Mouse (Mus musculus): Measurements from ENCODE around the gene Slc25a33.
A peak's percentile ranks its signal among the peaks of the same experiment; 100 is the strongest.
"Not testable (repeated sequence)": the region's sequence is repeated elsewhere in the genome, so short reads cannot be mapped to it uniquely, and the experiment has no call there.

Slc25a33 gene

DNA sequence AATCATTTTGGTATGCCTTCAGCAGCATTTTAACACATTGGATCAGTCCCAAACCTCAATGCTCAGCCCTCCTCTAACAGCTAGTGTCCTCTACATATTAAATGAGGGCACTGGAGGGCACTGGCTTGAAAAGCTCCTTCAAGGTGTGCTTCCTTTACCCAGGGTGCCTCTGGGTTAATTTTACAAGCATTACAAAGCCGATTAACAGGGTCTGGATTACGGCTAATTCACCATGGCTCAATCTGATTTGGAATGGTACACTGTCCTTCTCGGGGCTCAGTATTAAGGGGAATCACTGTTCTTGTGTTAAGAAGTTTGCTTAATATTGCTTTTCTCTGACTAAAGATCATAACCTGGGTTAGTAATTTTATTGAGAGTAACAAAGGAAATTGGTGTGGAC, 21.2 kb downstream of the Slc25a33 start:
- DNase-seq = no peak

DNA sequence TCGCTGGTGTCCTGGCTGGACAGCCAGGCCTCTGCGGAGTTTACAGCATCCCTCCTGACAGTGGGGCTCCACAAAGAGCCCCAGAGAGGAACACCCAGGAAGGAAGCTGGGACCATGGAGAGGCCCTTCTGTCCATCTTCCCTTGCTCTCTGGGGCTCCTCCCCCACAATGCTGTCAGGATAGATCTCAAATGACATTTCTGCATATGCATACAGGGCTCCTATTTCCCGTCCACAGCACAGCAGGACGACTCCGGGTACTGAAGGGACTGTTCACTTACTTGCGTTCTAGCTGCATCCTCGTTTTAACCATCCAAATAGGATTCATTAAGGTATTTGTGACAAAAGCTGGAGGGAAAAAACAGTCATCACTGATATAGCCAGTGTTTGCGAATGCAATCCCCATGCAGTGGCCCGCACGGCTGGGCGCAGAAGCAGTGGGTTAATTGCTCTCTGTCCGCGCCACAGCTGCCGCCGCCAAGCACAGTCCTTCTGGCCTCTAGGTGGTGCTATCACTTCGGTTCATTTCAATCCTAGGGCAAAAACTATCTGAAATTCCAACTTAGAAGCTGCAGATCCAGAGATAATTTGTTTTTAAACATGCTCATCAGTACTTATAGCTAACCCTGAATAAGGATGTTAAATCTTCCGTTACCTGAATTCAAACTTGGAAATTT, 21.8 kb downstream of the Slc25a33 start:
- DNase-seq = peak; percentile 53 to 55

DNA sequence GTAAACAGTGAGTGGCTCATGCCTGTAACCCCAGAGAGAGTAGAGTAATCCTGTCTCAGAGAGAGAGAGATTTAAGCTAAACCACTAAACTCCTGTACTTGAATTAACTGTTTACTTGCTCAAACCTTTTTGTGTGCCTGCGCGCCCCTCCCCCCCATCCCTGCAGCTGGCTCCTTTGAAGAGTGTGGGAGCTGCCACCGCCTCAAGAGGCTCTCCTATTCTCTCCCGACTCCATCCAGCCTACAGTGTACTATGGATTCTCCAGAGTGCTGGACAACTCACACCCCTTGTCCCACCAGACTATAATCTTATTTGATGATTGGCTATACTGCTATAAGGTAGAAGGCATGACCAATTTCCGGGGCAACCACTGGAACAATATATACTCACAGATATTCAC, 23.4 kb downstream of the Slc25a33 start:
- no peak for DNase-seq

DNA sequence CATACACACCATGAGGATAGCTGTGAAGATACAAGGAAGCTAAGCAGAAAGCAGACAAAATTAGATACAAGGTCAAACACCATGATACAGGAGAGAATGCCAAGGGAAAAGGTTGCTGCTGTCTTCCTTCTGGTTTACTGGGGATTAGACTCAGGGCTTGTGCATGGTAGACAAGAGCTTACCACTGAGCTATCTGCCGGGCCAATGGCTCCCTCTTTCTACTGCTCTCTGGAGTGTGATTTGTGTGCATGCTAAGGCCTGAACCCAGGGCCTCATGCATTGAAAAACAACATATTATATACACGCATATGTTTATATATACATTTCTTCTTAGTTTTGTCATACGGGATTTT, 24.4 kb downstream of the Slc25a33 start:
- DNase-seq = not testable (repeated sequence)

DNA sequence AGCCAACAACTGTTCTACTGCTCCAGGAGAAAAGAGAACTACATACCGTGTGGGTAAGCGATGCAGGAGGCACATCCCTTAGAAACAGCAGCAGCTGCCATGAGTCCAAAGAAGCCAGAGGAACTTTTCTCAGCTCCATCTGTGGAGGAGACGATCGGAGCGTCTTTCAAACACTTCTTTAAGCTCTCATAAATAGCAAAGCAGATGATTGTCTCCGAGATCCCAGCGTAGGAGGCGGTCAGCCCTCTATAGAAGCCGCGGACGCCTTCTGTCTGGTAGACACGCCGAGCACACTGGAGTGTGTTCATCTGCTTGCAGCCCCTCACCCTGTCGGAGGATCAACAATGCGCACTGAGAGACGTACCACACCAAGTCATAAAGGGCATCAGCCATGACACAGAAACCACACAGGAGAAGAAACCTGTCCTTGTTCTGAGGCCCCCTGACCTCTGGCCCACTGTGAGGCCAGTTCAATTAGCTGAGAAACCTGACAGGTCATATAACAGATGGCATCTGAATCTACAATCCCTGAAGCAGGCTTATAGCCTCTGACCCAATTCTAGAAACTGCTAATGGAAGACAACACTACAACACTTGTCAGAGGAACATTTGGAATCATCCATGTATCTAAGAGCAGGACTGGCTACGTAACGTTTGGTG, 24.9 kb downstream of the Slc25a33 start:
- no peak for DNase-seq

DNA sequence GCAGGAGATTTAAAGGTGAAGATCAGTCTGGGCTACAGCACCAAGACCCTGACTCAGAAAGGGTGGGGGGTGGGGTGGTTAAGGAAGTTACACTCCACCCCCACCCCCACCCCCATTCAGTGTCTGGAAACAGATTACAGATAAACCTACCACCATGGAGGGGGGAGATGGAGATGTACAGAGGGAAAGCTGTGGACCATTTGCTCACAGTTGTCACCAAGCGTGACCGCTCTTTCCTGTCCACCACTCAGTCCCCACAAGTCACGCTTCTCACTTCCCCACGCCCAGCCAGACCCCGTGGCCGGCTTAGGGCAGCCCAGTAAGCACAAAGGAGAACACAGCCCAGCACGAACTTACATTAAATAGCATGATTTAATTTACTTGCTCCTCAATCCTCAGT, 30.0 kb downstream of the Slc25a33 start:
- DNase-seq = no peak

DNA sequence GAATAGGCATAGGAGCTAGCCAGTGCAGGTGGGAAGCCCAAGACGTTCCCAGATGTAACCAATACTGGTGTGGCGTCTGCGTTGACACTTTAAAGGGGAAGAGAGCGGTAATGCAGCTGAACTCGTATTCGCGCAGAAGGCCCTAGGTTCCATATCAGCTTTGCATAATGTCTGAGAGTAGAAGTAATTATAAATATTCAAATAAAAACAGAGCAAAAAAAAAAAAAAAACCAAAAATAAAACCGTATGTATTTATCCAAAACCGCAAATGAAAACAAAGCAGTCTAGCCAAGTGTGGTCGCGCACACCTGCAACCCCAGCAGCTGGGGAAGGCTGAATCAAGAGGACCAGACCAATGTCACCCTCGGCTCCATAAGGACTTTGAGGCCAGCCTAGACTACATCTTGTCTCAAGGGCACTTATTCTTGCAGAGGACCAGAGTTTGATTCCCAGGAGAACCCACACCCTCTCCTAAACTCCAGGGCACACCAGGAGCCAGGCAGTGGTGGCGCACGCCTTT, 32.0 kb downstream of the Slc25a33 start:
- DNase-seq = no peak

DNA sequence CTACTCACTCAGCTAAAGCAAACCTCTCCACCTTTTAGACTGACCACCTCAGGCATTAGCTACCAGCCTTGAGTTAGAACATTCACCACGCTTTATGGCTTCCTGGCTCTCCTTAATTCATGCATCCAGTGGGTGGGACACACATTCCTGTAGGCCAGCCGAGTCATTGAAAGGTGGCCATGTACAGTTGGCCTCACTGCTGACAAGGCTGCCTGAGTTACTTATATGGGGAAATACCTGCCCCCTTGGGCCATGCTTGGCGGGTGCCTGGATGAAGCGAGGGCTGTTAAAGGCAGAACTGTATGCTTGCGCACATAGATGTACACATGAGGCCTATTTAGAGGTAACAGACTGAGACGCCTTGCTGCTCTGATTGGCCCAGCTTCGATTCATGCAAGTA, 33.8 kb downstream of the Slc25a33 start:
- DNase-seq = no peak

DNA sequence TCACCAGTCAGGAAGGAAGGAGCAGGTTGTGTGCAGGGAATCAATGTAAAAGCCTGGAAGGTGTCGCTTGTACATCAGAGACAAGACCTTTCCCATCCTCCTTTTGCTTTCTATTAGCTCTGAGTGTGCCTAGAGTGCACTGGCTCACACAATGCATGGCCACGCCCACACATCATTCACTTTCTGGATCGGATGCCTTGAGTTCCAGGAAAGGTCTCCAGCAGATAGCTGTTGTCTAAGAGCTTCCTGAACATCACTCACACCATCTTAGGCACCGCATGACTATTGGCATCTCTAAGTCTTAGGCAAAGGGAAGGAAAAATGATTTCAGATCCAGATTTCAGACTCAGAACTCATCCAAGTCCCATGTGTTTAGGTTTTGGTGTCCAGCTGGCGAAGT, 34.6 kb downstream of the Slc25a33 start:
- DNase-seq = no peak

DNA sequence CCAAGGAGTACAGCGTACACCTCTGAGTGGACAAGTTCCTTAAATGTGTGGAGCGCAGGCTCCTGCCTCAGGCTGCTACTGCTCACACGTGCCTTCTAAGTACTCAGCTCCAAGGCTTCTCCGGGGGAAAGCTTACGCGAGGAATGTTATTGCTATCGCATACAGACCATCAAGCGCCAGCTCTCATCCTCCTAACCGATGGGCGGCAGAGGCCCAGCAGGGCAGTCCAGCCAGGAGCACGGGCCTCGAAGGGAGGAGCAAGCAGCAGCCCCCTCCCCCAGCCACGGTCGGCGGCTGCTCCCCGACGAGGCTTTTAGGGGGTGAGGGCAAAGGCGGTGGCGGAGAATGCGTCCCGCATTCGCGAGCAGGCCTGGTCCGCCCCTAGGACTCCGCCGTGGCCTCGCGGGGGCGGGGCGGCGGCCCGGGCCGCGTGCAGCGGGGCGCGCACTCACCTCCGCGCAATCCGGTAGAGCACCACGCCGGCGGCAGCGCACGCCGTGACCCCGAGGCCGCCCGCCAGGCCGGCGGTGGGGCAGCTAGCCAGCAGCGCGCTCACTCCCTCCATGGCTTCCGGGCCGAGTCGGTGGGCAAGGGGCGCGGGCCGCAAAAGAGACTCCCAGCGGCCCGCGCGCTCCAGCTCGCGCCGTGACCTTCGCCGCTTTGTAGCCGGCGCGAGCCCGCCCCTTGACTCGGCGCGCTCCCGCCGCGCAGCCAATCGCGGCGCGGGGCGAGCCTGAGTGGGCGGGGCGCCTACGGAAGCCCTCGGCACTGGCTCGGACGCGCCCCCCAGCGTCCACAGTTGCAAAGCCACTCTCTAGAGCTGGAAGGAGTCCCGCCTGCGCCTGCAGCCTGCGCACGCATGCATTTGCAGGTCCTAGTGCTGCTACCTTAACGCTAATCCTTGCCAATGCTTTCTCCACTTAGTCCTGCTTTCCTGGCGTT, 36.4 kb downstream of the Slc25a33 start, which contains the start of gene Tmem201:
Gene Tmem201, minus strand, starts transcription at position 662 of the 942 bp plus-strand sequence.
- peak; percentile 96 to 97 for DNase-seq

DNA sequence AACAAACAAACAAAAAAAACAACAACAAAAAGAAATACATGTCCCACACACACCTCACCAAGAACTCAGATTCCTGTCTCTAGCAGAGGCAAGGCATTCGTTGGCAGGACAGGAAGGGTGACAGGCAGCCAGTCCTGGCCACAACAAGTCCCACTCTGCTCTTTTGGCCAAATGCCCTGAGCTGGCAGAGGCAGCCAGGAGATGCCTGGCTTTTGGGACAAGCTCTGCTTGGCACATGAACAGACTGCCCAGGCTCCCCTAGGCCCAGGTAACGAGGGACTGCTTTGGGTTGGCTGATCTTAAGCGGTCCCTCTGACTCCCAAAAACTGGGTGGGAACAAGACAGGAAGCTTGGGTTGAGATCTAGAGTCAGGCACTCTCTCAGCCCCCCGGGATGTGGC, 37.5 kb downstream of the Slc25a33 start:
- DNase-seq = no peak

DNA sequence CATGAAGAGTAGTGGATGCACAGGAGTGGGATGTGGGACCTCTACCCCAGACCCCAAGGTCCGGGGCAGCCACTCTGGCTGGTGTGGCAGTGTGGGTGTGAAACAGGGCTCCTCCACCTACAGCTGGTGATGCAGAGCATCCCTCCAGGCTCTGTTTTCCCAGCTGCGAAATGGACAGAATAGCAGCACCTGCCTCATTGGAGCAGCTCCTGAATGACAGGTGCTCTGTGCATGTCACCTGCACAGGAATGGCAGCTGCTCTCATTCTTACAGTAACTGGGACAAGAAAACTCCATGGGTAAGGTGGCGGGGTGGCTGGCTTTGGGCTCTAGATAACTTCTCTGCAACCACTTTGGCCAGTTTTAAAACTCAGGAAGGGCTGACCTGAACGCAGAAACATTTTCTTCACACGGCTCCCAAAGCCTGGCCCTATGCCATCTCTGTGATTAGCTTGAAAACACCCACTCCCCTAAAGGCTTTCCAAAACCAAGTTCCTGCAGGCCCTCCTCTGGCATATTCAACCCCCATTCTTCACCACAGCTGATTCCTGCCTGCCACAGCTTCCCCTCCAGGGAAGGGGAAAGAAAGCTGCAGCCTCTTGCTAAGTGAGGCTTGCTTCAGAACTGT, 38.3 kb downstream of the Slc25a33 start:
- no peak for DNase-seq

DNA sequence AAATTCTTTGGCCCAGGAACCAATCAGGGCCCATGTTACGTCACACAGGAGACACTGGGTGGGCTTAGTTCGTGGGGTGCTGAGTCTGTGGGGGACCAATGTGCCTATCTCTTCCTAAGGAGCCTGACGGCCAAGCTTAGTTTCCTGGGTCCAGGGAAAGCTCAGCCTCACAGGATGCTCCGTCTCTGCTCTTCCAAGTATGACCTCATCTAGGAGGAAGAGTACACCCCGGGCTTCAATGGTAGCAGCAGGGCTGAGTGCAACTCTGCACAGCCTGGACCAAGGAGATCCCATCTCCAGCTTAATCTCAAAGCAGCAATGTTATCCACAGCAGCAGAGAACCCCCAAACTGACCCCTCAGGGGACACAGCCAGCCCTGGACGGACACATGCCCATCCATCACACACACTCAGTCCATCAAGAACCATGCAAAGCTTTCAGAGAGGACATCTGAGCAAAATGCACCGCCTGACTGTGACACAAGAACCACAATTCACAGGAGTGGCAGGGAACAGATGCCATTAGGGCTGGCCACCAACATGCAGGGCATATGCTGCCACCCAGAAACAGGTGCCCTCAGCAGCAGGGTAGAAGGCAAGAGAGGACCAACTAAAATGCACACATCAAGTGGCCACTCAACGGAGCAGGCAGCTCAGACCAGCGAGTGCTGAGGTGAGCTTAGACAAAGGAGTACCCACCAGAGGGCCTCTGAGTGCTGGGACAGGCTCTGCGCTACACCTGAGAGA, 39.2 kb downstream of the Slc25a33 start:
- DNase-seq = no peak

DNA sequence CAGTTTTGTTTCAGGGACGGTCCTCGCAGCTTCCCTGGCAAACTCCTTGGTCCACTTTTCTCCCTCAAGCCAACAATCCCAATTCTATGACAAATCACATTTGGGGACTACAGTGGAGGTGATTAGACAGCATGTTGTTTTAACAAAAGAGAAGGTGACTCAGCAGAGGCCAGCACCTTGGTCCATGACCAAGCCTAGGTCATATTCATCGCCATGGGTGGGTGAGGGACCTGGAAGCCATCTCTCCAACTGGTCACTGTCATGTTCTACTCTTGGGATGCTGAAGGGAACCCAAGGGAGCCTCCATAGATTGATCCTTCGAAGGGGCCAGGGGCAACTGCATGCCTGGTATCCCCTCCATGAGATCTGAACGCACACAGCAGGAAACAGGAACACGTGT, 39.8 kb downstream of the Slc25a33 start:
- DNase-seq = no peak

DNA sequence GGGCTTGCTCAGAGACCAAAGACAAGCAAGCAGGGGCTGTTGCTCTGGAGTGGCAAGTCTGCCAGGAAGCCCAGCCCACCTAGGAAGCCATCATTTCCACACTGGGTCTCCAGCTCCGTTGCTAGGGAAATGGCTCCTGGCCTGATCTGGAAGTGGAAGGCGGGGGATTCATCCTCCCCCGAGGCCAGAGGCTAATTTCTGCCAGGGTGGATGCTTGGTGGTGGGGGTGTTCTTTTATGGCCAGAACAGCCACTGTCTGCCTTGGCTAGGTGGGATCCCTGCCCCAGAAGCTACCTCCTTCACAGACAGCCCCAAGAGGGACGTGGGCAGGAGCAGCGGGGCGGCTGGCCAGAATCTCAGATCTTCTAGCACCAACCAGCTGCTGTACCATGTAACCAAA, 40.3 kb downstream of the Slc25a33 start:
- no peak for DNase-seq

DNA sequence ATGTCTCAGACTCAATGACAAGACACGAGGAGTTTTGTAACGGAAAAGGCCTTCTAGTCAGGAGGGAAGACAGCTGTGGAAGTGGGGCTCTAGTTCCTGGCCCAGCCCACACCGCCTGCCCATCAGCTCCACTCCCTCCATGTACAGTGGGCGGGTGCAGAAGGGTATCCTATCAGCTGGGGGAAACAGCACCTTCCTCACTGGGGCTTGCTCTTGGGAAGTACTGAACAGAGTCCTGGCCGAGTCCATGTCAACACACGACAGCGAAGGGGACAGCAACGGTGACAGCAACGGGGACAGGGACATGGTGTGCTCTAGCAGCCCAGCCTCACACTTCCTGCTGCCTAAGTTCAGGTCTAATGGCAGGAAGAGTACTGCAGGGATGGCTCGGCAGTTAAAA, 41.3 kb downstream of the Slc25a33 start:
- DNase-seq = no peak

DNA sequence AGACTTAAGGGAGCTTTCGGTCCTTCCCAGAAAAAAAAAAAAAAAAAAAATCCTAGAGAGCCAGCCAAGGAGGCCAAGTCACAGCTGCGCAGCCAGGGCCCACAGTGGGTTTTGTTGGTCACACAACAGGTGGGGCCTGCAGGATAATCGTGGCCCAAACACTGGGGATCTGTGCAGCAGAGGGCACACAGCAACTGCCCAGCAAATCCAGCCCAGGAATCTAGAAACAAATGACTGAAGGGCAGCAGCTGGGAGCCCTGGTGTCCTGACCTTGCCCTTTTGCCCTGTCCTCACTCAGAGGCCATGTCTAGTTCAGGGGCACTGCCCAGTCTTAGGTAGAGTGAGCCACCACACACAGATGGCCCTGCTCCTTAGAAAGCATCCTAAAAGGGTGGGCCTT, 41.8 kb downstream of the Slc25a33 start:
- DNase-seq = no peak

DNA sequence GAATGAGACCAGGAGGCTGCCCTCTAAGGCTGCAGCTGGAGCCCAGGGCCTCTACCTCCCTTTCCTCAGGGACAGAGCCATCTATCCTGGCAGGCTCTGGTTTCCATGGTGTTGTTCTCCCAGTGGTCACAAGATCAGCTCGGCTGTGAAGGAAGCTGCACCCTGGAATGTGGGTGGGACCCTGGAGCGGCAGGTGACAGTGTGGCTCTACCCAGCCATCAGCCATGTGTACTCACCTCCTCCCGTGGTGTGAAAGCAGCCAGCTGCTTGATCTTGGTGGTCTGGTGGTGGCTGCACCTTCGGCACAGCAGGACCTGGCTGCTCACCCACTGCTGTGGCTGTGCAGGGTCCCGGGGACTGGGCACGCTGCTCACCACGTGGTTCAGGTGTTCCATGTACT, 43.2 kb downstream of the Slc25a33 start:
- DNase-seq = no peak

DNA sequence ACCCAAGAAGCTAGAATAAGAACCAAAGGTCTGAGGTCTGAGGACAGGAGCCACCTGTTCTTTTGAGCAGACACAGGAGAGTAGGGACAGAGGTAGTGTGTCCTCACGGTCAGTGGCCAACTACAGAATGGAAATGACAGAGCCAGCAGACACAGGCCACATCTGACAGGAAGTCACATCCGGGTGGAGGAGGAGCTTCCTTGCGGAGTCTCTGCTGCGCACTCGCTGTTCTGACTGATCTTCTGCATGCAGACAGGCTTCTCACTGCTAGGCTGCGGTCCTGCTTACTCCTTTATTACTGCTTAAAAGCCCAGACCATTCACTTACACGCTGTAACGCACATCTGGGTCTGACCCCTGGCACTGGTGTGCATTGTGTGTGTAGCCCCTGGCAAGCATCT, 45.3 kb downstream of the Slc25a33 start:
- no peak for DNase-seq

DNA sequence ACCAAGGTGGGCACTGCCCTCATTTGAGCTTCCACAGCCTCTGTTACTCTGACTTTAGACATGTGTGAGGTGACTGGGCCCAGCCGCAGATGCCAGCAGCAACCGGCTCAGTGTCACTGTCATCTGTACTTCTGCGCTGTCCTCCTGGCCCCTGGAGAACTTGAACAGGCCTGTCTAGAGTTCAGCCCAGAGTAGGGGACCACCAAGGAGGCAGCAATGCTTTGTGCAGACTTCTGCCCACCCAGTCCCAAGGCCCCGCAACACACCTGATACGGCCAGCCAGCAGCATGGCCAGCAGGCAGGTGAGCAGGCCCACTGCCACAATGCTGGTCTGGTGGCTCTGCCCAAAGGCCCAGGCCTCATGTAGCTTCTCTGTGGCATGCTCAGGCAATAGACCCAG, 46.4 kb downstream of the Slc25a33 start:
- no peak for DNase-seq

DNA sequence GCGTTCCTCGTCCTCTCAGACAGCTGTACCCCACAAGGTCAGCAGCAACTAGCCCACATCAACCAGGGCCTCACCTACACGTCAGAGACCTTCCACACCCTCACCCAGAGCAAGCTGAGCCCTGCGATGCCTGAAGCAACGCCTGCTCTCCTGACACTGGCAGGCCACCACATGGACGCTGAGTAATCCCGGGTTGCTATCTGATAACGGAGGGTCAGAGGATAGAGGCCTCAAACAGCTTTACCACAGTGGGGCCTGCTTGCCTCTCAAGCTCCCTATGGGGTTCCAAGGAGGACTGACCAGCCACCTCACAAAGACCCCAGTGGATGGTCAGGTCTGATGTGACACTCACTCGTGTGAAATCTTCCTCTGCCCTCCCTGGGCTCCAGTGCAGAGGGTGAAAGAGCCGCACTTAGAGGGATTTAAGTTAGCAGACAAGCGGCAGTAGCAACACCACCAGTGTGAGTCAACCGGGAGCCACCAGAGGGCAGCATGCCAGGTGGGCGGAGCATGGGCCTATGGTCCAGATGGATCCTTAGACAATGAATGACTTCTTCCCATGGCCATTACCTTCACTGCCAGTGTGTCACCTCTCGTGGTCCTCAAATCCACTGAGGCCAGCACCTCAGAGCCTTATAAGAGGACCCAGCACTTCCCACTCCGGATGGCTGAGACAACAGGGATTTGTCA, 48.3 kb downstream of the Slc25a33 start:
- DNase-seq = peak; percentile 80 to 83

Measured in B cell, adult 2 months (primary cell).